Mouse (Mus musculus) thymus, postnatal 14 days (tissue): ENCODE data around the gene Map3k1.
"Not testable (repeated sequence)": the region's sequence is repeated elsewhere in the genome, so short reads cannot be mapped to it uniquely, and the experiment has no call there.

Source experiments
- DNase-seq: peaks from one replicate; pipeline ENCODE4 v3.0.0; 2021

The Map3k1 gene

DNA sequence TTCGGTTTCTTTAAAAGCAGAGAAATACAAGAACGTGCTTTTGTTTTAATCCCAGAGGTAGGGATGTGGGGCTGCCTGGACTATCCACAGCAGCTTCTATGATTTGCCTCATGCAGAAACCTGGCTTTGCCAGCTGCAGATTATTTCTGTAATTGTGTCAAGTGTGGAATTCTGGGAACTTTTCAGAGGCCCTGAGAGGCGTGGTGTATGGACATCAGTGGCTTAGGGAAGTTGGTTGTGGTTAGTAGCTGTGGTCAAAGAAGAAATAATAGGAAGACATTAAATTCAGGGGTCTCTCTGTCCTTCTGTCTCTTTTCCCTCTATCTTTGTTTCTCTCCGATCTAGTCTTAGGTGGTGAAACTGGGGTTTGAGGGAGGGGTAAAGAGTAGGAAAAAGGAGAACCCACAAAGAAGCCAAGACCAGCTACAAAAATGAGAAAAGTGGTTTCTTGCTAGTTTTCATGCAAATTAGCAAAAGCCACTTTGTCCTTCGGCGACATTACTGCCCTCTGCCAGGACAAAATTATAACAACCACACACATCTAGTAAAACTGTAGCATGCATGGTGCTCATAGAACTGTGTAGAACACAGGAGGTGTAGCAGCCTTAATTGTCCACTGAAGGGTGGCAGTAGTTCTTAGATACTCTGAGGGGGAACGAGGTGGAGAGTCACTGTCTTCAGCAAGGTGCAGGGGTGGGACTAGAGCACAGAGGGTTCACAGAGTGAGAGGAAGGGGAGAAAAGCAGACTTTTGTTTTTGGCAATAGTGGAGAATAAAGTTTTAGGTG, 67.4 kb downstream of the Map3k1 start:
- DNase-seq = no peak

DNA sequence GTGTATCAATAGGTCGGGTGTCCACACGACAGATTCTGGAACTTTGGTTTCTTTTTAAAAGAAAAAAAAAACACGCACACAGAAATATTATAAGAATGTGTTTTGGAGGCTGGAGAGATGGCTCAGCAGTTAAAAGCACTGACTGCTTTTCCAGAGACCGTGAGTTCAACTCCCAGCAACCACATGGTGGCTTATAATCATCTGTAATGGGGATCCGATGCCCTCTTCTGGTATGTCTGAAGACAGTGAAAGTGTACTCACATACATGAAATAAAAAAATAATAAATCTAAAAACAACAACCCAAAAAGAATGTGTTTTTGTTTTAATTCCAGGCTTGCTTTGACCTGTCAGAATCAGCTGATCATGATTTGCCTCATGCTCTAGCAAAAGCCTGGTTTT, 81.9 kb downstream of the Map3k1 start:
- no peak for DNase-seq

DNA sequence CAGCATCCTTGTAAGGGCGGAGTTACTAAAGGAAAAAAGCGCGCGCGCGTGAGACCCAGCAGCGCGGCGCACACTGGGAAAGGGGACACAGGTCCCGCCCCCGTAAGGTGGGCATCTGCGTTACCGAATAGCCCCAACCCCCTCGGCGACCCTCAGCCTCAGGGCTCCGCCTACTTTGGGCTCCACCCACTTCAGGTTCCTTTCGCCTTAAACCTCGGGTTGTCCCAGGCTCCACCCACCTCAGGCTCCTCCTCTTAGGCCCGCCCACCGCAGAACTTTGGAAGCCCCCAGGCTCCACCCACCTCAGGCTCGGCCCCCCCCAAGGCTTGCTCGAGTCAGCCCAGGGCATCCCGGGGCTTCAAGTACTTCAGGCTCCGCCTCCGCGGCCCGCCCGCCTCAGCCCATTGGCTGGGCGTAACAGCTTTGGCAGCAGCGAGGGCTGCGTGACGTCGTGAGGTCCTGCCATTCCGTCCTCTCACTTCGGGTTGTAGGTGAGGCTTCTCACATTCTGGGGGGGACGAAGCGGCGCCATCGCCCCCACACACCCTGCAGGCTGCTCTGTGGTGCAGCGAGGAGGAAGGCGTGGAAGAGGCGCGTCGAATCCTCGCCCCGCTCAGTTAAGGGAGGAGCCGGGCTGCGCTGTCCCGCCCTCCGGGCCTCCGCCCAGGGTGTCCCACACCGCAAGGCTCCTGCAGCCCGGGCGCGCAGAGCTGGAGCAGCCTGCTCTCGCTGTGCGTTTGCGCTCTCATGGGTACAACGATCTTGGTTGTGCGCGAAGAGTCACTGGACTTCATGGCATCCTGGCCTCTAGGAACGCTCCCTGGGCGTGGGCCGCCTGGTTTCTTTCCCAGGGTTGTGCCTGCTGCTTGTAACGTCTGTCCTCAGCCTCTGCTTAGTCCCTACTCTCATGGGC, 83.4 kb downstream of the Map3k1 start:
- peak; percentile 99 for DNase-seq

DNA sequence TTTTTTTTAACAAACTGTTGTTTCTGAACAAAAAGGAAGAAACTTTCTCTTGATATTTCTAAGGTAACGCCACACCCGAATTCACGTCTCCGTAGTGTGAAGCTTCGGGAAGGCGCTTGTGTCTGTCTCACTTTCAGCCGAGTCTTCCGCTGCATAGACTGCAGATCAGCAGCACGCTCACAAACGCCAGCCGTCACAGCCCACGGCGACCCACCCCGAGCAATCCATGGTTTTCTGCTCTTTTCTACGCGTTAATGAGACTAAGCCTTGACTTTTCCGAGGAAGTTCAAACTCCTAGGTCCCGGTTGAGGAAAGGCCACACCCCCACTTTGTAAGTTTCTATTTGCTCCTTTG, 84.0 kb downstream of the Map3k1 start:
- no peak for DNase-seq

DNA sequence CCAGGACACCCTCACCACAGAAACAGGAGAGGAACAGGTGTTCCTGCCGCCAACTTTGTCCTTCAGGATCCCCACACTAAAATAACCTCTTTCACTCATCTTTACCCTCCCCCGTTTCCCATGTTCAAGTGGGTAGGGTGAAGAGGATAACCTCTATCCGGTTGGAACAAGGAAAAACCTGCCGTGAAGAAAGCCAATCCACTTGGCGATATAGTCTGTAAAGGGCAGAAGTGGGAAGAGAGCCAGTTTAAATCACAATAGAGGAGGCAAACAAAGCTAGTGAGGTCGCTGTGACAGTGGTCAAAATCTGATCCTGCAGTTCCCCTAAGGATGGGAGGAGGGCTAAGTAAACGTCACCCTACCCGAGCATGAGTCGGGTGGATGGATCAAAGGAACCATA, 89.1 kb downstream of the Map3k1 start:
- DNase-seq = no peak

DNA sequence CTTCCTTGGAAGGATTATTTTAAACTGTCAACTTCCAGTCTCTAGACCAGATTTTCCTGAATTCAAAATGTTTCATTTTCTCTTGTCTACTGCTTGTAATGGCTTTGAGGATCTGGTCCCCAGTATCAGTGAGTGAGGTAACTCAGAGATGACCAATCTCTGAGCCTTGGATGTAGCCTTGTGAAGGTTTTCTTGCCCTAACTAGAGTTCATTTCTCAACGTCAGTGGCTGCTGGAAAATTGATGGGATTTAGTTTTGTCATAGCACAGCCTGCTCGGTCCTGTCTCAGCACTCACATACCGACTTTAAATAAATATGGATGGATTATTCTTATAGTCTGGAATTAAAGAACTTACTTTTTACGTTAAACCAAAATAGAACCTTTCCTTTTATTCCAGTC, 98.3 kb downstream of the Map3k1 start:
- no peak for DNase-seq

DNA sequence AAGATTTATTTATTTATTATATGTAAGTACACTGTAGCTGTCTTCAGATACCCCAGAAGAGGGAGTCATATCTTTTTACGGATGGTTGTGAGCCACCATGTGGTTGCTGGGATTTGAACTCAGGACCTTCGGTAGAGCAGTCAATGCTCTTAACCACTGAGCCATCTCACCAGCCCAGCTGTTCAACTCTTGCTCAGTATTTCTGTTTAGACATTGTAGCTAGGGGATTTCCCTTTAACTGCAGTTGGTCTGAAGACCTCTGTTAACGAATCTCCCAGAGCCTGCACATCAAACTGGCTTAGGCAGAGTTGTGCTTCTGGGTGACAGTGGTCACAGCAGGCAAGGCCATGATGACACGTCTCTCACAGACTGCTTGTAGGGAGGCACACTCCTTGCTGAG, 104.8 kb downstream of the Map3k1 start:
- not testable (repeated sequence) for DNase-seq

DNA sequence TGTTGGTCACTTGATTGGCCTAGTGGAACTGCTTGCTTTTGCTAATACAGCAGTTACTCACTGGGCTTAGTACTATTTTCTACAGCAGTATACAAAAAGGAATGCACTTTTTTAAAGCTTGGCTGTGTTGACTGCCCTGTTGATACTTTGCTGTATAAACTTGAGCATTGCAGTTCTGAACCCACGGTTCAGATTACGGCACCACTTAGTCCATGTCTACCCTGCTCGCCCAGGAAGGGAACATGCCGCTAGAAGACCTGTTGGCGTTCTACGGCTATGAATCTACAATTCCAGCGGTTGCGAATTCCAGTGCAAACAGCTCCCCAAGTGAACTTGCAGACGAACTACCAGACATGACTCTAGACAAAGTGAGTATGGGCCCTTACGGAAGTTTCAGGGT, 105.4 kb downstream of the Map3k1 start:
- DNase-seq = no peak
